Mouse (Mus musculus): ENCODE measurements around the gene Usf3. TPM values are rescaled to one million over a fixed set of nuclear protein-coding genes. Genes with fewer than 3 reads are reported as not detected.

The Usf3 gene
- total and polyA plus RNA-seq, 2 experiments from 2014 or later: 2.3 to 14.5 TPM

- Histone ChIP-seq H3K36me3 (ENCODE audit: insufficient read depth) (no peaks in the 10 kb centered on the region), H3K4me2 (ENCODE audit: low read depth) (no peak overlapping the region), H3K4me3 (ENCODE audit: low read depth, low read length) (no peak overlapping the region), H3K9me3 (ENCODE audit: low read length) (no peaks in the 10 kb centered on the region), H3K9ac (no peak overlapping the region), H3K27me3 (ENCODE audit: insufficient read depth, low read length) (no peaks in the 10 kb centered on the region), H3K27ac (ENCODE audit: low read depth, low read length) (no peak overlapping the region), H3K4me1 (ENCODE audit: insufficient read depth) (no peaks in the 10 kb centered on the region)
- ATAC-seq (no peak), DNase-seq (no peak)
- WGBS: 91% methylated on average over 4 of the region's 4 CpGs
- TF ChIP-seq CTCF (IDR thresholded peaks at IDR 0.05; ENCODE audit: low read depth): no peak
These were observed 14.1 kb downstream of the Usf3 start for GRCm38 (mm10) chr16:44187172-44187571.

GRCm38 (mm10) chr16:44188766-44189165, 15.7 kb downstream of the Usf3 start:
- no peak overlapping the region for H3K4me3 ChIP-seq (ENCODE audit: low read depth, low read length)
- TF ChIP-seq CTCF (IDR thresholded peaks at IDR 0.05; ENCODE audit: low read depth): 0 out of 2 replicates have a peak, but pooled peaks have one; percentile 12
- WGBS: 90% methylated on average over 3 of the region's 3 CpGs
- no peaks in the 10 kb centered on the region for H3K27me3 ChIP-seq (ENCODE audit: insufficient read depth, low read length)
- no peaks in the 10 kb centered on the region for H3K9me3 ChIP-seq (ENCODE audit: low read length)
- H3K27ac ChIP-seq (ENCODE audit: low read depth, low read length): no peak overlapping the region
- no peak overlapping the region for H3K4me2 ChIP-seq (ENCODE audit: low read depth)
- no peak overlapping the region for H3K9ac ChIP-seq
- no peak for ATAC-seq
- no peaks in the 10 kb centered on the region for H3K4me1 ChIP-seq (ENCODE audit: insufficient read depth)
- DNase-seq: no peak
- H3K36me3 ChIP-seq (ENCODE audit: insufficient read depth): no peaks in the 10 kb centered on the region

GRCm38 (mm10) chr16:44190032-44190431, 17.0 kb downstream of the Usf3 start:
- Histone ChIP-seq H3K4me3 (ENCODE audit: low read depth, low read length) (no peak overlapping the region), H3K4me2 (ENCODE audit: low read depth) (no peak overlapping the region), H3K9ac (no peak overlapping the region), H3K27ac (ENCODE audit: low read depth, low read length) (no peak overlapping the region), H3K9me3 (ENCODE audit: low read length) (no peaks in the 10 kb centered on the region), H3K27me3 (ENCODE audit: insufficient read depth, low read length) (no peaks in the 10 kb centered on the region), H3K4me1 (ENCODE audit: insufficient read depth) (no peaks in the 10 kb centered on the region), H3K36me3 (ENCODE audit: insufficient read depth) (no peaks in the 10 kb centered on the region)
- DNase-seq (no peak), ATAC-seq (no peak)
- 90% methylated on average over 6 of the region's 6 CpGs for WGBS
- no peak for TF ChIP-seq CTCF (IDR thresholded peaks at IDR 0.05; ENCODE audit: low read depth)

GRCm38 (mm10) chr16:44190968-44191367, 17.9 kb downstream of the Usf3 start:
- no peak overlapping the region for H3K4me3 ChIP-seq (ENCODE audit: low read depth, low read length)
- H3K4me1 ChIP-seq (ENCODE audit: insufficient read depth): no peaks in the 10 kb centered on the region
- TF ChIP-seq CTCF (IDR thresholded peaks at IDR 0.05; ENCODE audit: low read depth): no peak
- H3K36me3 ChIP-seq (ENCODE audit: insufficient read depth): no peaks in the 10 kb centered on the region
- H3K27ac ChIP-seq (ENCODE audit: low read depth, low read length): no peak overlapping the region
- ATAC-seq: no peak
- H3K27me3 ChIP-seq (ENCODE audit: insufficient read depth, low read length): no peaks in the 10 kb centered on the region
- 96% methylated on average over 2 of the region's 2 CpGs for WGBS
- H3K9me3 ChIP-seq (ENCODE audit: low read length): no peaks in the 10 kb centered on the region
- no peak for DNase-seq
- H3K4me2 ChIP-seq (ENCODE audit: low read depth): no peak overlapping the region
- H3K9ac ChIP-seq: no peak overlapping the region

GRCm38 (mm10) chr16:44199066-44199703, 26.1 kb downstream of the Usf3 start:
- DNase-seq (no peak), ATAC-seq (no peak)
- no peaks in the 10 kb centered on the region for H3K27me3 ChIP-seq (ENCODE audit: insufficient read depth, low read length)
- no peak for TF ChIP-seq CTCF (IDR thresholded peaks at IDR 0.05; ENCODE audit: low read depth)
- 91% methylated on average over 14 of the region's 14 CpGs for WGBS
- H3K4me3 ChIP-seq (ENCODE audit: low read depth, low read length): no peak overlapping the region
- H3K4me1 ChIP-seq (ENCODE audit: insufficient read depth): no peaks in the 10 kb centered on the region
- no peaks in the 10 kb centered on the region for H3K9me3 ChIP-seq (ENCODE audit: low read length)
- no peak overlapping the region for H3K9ac ChIP-seq
- H3K4me2 ChIP-seq (ENCODE audit: low read depth): no peak overlapping the region
- H3K27ac ChIP-seq (ENCODE audit: low read depth, low read length): no peak overlapping the region
- H3K36me3 ChIP-seq (ENCODE audit: insufficient read depth): peaks cover 24% of the 10 kb centered on the region

- ATAC-seq: no peak
These were observed 27.1 kb downstream of the Usf3 start for GRCm38 (mm10) chr16:44200146-44200545.

GRCm38 (mm10) chr16:44204331-44204730, 31.3 kb downstream of the Usf3 start:
- Histone ChIP-seq H3K9me3 (ENCODE audit: low read length) (no peaks in the 10 kb centered on the region), H3K4me3 (ENCODE audit: low read depth, low read length) (no peak overlapping the region), H3K36me3 (ENCODE audit: insufficient read depth) (peaks cover 51% of the 10 kb centered on the region), H3K27ac (ENCODE audit: low read depth, low read length) (no peak overlapping the region), H3K4me1 (ENCODE audit: insufficient read depth) (no peaks in the 10 kb centered on the region), H3K9ac (no peak overlapping the region), H3K4me2 (ENCODE audit: low read depth) (no peak overlapping the region), H3K27me3 (ENCODE audit: insufficient read depth, low read length) (no peaks in the 10 kb centered on the region)
- no peak for DNase-seq
- no peak for ATAC-seq
- 89% methylated on average over 6 of the region's 6 CpGs for whole genome bisulfite sequencing
- TF ChIP-seq CTCF (IDR thresholded peaks at IDR 0.05; ENCODE audit: low read depth): no peak

More at GRCm38 (mm10) chr16:44200146-44200545, 27.1 kb downstream of the Usf3 start:
- Histone ChIP-seq H3K9me3 (ENCODE audit: low read length) (no peaks in the 10 kb centered on the region), H3K27ac (ENCODE audit: low read depth, low read length) (no peak overlapping the region), H3K9ac (no peak overlapping the region), H3K4me3 (ENCODE audit: low read depth, low read length) (no peak overlapping the region), H3K27me3 (ENCODE audit: insufficient read depth, low read length) (no peaks in the 10 kb centered on the region), H3K36me3 (ENCODE audit: insufficient read depth) (peaks cover 24% of the 10 kb centered on the region), H3K4me1 (ENCODE audit: insufficient read depth) (no peaks in the 10 kb centered on the region), H3K4me2 (ENCODE audit: low read depth) (no peak overlapping the region)
- WGBS: 88% methylated on average over 4 of the region's 4 CpGs
- no peak for TF ChIP-seq CTCF (IDR thresholded peaks at IDR 0.05; ENCODE audit: low read depth)
- DNase-seq: no peak
